Mouse (Mus musculus) monocyte, adult 2 months (primary cell): Measurements from ENCODE around the gene Rnf214.

Experiments used
- DNase-seq, 2 experiments: peaks; one replicate each; pipeline ENCODE4 v3.0.0; 2022; ENCODE audit warnings: low spot score in 2 of 2, low read depth in 1 of 2

Rnf214 gene

GRCm38 (mm10) chr9:45906355-45907077 is at the start of gene Rnf214, which contains the start of gene Pcsk7:
TSS of gene Rnf214 (minus strand) at chr9:45906911.
TSS of gene Pcsk7 (plus strand) at chr9:45906497.
- DNase-seq: peak; percentile 73 to 75

- DNase-seq: peak in 1 of 2 experiments; percentile 74
Observed at GRCm38 (mm10) chr9:45955107-45955963, 48.6 kb upstream of the Rnf214 start, which contains the start of gene Sidt2. TSS of gene Sidt2 (minus strand) at chr9:45955258.

GRCm38 (mm10) chr9:45954294-45955106 is 47.8 kb upstream of the Rnf214 start:
- peak in 1 of 2 experiments; percentile 26 for DNase-seq

GRCm38 (mm10) chr9:45953511-45954293 is 47.0 kb upstream of the Rnf214 start:
- no peak for DNase-seq

- no peak for DNase-seq
Observed at GRCm38 (mm10) chr9:45952890-45953289, 46.2 kb upstream of the Rnf214 start.

- no peak for DNase-seq
Observed at GRCm38 (mm10) chr9:45952057-45952456, 45.3 kb upstream of the Rnf214 start.

- DNase-seq: no peak
Observed at GRCm38 (mm10) chr9:45946872-45947183, 40.1 kb upstream of the Rnf214 start.

GRCm38 (mm10) chr9:45946182-45946871 is 39.6 kb upstream of the Rnf214 start:
- DNase-seq: no peak

GRCm38 (mm10) chr9:45945721-45946120 is 39.0 kb upstream of the Rnf214 start:
- DNase-seq: no peak

GRCm38 (mm10) chr9:45944506-45945400 is 38.0 kb upstream of the Rnf214 start:
- peak in 1 of 2 experiments; percentile 32 for DNase-seq

- DNase-seq: no peak
Observed at GRCm38 (mm10) chr9:45943628-45944505, 37.2 kb upstream of the Rnf214 start.

GRCm38 (mm10) chr9:45942916-45943315 is 36.2 kb upstream of the Rnf214 start:
- no peak for DNase-seq

- no peak for DNase-seq
Observed at GRCm38 (mm10) chr9:45942464-45942863, 35.8 kb upstream of the Rnf214 start.

GRCm38 (mm10) chr9:45941329-45941888 is 34.7 kb upstream of the Rnf214 start:
- DNase-seq: no peak

- DNase-seq: no peak
Observed at GRCm38 (mm10) chr9:45939794-45940193, 33.1 kb upstream of the Rnf214 start.

- DNase-seq: no peak
Observed at GRCm38 (mm10) chr9:45938952-45939637, 32.4 kb upstream of the Rnf214 start.

- no peak for DNase-seq
Observed at GRCm38 (mm10) chr9:45938088-45938487, 31.4 kb upstream of the Rnf214 start.
